Mouse (Mus musculus): ENCODE results near the gene Chrm4. TPM values are rescaled to one million over a fixed set of nuclear protein-coding genes. Genes with fewer than 3 reads are reported as not detected.

The Chrm4 gene
- total RNA-seq (2021) = 10 to 100 TPM; 21.5 to 26.1 TPM

DNA sequence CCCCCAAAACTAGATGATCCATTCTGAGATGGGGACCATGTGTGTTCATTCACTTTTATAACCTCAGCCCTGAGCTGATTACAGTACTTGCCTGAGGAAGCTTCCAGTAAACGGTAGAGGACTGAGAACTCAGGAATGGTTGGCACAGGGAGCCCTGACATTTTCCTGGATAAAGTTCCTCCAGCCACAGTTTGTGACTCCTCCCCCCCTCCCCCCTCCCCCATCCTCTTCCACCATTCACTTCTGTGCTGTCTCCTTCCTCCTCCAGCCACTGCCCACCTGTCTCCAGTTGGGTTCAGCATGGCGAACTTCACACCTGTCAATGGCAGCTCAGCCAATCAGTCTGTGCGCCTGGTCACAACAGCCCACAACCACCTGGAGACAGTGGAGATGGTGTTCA lies at the start of gene Chrm4:
Gene Chrm4, plus strand, starts transcription at position 301 of the 400 bp plus-strand sequence.
- no peak for DNase-seq (ENCODE audit: extremely low spot score in 1 of 2, low spot score in 1 of 2)

DNA sequence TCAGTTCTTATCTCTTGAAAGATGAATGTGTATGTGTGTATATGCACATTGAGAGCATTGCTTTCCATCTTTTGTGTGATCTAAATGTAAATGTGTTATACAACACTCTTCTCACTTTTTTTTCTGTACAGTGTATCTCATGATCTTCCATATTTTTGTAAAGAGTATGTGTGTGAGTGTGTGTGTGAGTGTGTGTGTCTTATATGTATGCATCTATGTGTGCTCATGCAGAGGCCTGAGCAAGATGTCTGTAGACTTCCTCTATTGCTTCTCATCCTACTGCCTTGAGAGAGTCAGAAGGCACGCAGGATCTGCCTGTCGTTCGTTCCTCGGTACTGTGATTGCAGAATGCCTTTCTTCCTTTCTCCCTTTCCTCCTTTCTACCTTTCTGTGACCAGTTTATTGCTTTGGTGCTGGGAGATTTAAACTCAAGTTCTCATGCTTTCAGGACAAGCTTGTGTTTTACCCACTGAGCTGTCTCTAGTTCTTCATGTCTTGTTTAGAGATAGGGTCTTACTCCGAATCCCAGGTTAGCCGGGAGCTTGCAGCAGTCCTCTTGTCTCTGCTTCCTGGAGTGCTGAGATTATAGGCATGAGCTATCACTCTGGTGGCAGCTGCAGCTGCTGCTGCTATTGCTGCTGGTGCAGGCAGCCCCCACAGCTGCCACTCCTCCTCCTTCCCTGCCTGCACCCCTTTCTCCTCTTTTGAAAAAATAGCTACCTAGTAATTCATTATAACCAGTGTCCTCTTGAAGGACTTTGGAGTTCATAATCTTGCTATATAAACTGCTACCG lies 48.5 kb upstream of the Chrm4 start:
- no peak for DNase-seq (ENCODE audit: extremely low spot score in 1 of 2, low spot score in 1 of 2)

DNA sequence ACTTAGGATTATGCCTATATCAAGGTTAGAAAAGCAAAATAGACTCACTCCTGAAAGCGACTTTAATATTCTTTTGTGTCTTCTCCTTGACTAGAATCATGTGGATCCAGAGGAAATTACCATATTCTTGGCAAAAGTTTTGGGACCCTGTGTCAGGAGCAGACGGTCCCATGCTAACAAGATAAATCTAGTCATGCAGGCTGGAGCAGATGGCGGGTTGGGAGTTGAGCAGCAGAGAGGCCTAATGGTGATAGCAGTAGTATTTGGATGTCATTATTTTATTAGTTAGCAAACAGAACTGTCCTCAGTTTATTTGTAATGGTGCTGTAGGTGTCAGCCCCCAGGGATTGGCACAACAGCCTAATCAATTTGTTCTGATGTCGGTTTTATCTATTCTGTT lies 43.1 kb upstream of the Chrm4 start:
- no peak for DNase-seq (ENCODE audit: extremely low spot score in 1 of 2, low spot score in 1 of 2)

DNA sequence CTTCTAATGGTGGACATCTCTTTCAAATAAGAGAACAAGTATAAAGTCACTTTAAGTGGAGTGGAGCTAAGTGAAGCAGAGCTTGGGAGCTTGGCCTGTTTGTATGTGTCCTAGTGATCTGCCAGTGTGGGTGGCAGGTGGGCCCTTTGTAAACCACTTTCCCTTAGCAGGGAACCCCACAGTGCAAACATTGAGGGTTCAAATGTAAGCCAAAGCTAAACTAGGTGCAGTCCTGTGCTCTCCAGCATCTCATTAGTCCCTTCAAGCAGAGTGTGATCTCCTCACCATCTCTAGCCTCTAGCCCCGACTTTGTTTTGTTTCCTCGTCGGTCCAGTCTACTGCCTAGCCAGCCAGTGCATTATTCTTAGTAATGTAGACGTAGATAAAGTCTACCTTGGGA lies 42.4 kb upstream of the Chrm4 start:
- no peak for DNase-seq (ENCODE audit: extremely low spot score in 1 of 2, low spot score in 1 of 2)

DNA sequence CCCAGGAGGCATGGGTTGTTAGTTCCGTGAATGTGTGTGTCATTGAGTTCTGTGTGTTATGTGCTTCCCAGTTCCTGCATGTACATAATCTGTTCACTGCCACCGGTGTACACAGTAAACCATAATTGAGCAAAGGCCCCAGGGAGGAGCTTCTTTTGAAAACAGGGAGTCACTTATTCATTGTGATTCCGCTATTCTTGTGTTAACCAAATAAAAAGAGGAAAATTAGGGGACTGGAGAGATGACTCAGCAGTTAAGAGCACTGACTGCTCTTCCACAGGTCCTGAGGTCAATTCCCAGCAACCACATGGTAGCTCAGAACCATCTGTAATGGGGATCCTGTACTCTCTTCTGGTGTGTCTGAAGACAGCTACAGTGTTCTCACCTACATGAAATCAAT lies 32.3 kb upstream of the Chrm4 start:
- DNase-seq (ENCODE audit: extremely low spot score in 1 of 2, low spot score in 1 of 2) = no peak

DNA sequence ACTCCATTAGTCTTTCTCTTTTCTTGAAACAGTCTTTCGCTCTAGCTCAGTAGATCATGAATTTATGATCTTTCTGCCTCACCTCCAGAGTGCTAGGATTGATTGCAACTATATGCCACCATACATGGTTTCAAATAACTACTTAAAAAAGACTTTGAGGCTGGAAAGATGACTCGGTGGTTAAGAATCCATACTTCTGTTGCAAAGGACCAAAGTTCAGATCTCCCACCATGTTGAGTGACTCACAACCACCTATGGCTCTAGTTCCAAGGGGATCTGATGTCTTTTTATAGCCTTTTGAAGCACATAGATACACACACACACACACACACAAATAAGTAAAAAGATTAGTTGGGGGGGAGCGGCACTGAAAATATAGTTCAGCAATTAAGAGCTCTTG lies 31.6 kb upstream of the Chrm4 start:
- no peak for DNase-seq (ENCODE audit: extremely low spot score in 1 of 2, low spot score in 1 of 2)

DNA sequence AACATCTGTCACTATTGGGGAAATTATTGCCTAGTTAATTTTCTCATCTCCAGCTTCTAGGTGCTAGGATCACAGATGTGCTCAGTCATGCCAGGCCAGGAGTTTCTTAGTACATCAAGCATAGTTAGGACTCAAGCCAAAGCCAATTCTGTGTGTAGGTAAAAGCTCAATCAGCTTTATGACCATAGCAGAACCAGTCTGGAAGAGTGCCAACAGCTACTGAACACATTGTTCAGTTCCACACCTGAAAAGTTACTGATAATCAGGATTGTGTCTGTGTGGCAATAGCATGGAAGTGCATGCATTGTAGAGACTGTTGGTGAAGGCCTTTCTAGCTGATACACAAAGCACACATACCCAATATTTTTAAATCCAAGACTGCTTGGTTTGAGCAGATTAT lies 29.1 kb upstream of the Chrm4 start:
- no peak for DNase-seq (ENCODE audit: extremely low spot score in 1 of 2, low spot score in 1 of 2)

DNA sequence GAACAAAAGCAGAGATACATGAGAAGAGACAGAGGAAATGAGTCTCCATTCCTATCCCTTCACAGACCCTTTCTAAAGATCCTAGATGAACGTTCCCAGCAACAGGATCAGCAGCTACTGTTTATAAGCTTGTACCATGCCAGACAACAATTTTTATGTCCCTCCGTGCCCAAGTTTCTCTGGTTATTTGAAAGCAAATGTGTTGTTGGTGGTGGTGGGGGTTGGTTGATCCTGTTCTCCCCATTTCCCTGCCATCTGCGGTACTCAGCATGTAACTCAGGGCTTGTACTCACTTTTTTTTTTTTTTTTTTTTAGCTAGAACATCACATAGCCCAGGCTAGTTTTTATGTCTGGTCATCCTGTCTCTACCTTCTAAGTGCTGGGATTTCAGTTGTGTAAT lies 27.9 kb upstream of the Chrm4 start:
- DNase-seq (ENCODE audit: extremely low spot score in 1 of 2, low spot score in 1 of 2) = no peak

DNA sequence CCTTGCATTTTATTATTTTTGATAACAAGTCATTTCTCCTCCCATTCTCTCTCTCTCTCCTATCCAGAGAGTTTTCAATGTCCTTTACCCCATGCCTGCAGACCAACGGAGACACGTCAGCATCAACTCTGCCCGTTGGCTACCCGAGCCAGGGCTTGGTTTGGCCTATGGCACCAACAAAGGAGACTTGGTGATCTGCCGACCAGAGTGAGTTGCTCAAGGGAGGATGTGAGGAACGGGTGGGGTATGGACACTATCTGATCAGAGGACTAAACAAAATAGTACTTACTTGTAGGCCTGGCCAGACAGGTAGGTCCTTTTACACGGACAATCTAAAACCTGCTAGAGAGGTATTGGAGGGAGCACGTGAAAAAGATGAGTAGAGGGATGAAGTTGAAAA lies 26.6 kb upstream of the Chrm4 start:
- DNase-seq (ENCODE audit: extremely low spot score in 1 of 2, low spot score in 1 of 2) = no peak

DNA sequence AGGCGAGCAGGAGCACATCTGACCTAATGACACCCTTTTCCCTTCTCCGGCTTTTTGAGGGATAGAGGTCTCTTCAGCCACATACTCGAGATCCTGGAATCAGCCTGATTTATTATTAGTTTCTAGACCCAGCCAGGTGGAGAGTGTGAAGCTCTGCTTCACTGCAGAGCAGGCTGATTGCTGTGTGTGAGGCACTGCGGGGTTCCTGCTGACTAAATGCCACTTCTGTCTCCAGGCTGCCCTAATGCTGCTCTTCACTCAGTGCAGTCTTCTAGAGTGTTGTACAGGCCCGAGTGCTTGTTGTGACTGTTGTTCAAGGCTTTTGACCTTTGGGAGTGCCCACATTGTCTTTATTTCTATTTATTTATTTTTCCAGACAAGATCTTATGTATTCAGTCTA lies 24.7 kb upstream of the Chrm4 start:
- no peak for DNase-seq (ENCODE audit: extremely low spot score in 1 of 2, low spot score in 1 of 2)

DNA sequence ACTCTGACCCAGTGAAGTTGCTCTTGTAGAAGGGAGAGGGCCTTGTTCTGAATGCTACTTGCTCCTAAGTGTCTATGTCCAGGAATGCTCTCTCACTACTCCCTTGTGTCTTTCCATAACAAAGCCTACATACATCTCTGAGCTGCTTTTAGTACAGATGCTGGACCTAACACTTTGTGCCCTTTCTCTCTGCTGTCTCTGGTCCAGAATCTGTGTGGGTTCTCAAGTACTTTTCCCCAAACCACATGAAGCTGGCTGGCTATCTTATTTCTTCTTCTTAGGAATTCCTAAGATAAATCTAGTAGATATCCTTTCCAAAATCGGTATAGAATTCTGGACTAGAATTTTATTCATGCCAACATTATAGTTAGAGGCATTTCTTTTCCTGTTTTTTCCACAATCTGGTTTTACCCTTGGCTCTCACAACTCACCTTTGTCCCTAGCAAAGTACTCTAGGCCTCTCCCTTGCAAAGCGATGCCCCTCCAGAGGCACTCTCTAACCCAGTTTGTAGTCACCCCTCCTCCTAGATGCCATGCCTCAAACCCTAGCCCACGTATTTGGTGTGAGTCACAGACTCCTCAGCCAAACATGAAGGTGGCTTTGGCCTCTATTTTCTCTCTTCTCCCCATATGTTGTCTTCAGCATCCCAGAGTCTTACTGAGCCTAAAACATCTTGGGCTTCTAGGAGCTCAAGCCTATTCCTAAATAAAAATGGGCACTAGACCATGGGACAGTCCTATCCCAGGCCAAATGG lies 23.7 kb upstream of the Chrm4 start:
- no peak for DNase-seq (ENCODE audit: extremely low spot score in 1 of 2, low spot score in 1 of 2)

DNA sequence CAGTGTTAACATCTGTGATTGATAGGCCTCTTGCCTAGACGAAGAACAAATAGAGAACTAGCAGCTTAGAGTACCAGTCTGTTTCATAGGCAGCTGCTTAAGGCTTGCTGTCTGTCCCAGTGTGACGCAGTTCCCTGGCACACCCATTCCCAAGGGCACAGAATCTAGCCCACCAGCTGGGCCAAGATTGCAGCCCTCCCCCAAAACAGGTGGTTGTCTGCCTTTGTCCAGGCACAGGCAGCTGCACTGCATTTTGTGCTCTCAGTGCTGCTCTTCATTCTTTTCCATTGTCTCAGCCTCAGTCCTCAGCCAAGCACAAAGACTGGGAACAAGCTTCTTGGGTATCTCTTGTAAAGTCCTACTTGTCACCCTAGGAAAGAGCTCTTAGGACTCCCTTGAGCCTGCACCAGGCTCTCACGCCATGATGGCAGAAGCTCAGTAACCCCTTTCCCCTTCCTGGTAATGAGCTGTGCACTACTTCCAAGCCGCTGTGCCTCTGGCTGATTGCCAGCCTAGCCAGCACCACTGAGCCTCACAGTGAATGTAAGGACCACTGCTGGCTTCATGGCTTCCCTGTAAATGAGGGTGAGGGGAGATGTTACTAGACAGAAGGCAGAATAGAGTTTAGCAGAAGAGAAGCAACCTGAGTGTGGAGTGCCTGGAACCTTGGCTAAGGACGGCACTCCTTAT lies 22.3 kb upstream of the Chrm4 start:
- no peak for DNase-seq (ENCODE audit: extremely low spot score in 1 of 2, low spot score in 1 of 2)

DNA sequence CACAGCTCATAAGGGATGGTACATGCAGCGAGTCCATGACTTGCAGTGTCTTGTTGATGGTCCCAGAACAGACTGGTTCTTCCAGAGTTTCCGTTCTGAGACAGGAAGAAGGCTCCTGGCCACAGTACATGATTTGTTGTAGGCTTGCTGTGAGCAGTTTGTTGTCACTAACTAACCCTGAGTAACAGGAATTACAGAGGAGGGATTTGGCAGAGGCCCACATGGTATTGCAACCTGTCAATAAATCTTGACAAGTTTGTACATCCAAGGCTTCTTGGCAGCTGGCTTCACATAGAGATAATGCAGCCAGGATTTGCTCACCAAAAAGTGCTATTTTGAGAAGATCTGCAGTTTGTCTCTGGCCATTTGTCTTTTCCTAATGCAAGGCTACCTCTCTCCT lies 20.9 kb upstream of the Chrm4 start:
- DNase-seq (ENCODE audit: extremely low spot score in 1 of 2, low spot score in 1 of 2) = no peak

DNA sequence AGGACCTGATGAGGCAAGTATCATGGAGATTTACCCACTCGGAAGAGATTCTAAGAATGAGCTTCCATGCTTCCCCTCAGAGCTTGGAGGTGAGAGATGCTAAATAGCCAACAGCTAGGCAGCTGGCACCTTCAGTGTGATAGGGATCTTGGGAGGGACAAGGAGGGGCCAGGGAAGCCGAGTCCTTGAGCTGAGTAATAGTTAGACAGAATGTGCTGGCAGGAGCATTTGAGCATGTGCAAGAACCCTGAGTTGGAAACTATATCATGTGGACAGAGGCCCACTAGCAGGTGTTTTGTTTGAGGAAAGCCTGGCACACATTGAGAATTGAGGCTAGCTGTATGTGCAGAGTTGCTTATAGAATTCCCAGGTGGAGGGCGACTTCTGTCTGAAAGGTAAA lies 14.4 kb upstream of the Chrm4 start:
- DNase-seq (ENCODE audit: extremely low spot score in 1 of 2, low spot score in 1 of 2) = no peak

DNA sequence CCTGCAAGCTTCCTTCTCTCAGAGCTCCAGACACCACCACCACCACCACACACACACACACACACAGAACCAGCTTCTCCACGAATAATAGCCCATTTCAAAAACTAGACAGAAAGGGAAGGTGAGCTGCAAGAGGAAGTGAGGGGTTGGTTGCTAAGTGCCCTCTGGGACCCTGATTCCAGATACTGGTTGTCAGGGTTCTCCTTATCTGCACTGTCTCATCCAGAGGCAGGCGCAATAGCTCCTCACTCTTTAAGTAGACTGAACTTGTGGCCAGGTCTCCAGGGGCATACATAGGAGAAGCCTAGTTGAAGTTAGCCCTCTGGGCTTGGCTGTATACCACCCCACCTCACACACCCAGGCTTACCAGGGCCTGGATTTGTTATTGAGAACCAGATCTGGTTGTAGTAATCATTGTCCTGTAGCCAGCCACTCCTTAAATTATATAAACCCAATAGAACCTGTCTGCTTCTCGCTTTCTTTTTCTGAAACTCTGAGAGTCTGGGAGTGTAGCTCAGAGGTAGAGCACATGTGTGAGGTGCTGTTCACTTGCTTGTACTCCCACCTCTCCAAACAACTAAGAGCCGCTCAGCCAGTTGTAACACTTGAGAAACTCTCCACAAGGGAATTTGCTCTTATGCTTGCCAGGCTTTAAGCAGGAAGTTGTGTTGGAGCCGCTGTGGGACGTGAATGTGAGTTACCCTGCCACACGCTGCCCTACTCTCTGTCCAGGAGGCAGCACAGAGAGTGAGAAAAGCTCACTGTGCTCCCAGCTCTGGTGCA lies 13.5 kb upstream of the Chrm4 start:
- no peak for DNase-seq (ENCODE audit: extremely low spot score in 1 of 2, low spot score in 1 of 2)

DNA sequence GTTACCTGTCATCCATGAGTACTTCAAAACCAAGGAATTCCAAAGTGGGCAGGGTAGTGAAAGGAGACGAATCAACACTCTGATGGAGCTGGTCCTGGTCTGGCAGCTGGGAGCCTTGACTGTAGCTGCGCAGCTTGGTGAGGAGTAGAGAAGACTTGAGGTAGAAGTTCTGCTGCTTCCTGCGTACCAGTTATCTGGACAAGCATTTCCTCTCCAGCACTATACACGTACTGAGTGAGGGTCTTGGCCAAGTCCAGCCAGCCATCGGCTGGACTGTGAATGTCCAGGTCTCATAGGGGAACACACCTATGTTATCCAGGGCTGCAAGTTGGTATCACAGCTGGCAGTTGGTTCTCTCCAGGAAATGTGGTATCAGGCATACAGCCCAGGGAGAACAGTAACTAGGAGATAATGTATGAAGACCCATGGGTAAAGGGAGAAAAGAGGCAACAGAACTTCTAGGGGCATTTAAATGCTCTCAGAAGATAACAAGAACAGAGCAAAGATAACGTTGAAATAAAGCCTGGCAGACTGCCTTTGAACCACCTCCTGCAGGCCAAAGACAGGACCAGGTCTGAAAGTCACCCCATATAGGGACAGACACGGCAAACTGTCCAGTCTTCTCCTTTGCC lies 10.6 kb upstream of the Chrm4 start:
- DNase-seq (ENCODE audit: extremely low spot score in 1 of 2, low spot score in 1 of 2) = no peak

DNA sequence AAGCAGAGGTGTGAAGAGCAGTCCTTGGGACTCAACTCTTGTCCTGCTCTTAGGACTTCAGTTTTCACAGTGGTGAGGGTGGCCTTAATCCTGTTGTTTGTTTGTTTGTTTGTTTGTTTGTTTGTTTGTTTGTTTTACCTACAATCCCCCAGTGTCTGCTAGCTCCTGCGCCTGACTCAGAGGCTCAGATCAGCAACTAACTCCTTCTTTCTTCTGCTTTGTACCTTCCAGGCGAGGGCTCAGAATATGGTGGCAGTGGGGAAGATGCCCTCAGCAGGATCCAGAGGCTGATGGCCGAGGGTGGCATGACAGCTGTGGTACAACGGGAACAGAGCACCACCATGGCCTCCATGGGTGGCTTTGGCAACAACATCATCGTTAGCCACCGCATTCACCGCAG lies 10.0 kb upstream of the Chrm4 start:
- no peak for DNase-seq (ENCODE audit: extremely low spot score in 1 of 2, low spot score in 1 of 2)

DNA sequence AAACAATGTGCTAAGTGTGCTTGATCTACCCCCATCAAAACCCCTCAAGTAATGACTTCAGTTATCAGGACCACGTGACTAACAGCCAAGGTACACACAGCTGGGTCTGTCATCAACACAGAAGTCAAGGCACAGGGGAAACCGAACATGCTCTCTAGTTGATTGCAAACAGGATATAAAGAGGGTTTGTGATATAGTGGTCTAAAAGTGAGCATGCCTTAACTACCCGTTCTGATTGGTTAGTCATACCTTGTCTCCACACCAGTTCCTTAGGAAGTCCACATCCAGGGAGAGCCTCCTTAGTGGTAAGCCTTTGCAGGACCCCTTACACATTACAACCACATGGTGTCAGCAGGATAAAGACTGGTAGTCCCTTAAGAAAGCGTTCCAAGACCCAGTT lies 6.9 kb upstream of the Chrm4 start:
- no peak for DNase-seq (ENCODE audit: extremely low spot score in 1 of 2, low spot score in 1 of 2)

DNA sequence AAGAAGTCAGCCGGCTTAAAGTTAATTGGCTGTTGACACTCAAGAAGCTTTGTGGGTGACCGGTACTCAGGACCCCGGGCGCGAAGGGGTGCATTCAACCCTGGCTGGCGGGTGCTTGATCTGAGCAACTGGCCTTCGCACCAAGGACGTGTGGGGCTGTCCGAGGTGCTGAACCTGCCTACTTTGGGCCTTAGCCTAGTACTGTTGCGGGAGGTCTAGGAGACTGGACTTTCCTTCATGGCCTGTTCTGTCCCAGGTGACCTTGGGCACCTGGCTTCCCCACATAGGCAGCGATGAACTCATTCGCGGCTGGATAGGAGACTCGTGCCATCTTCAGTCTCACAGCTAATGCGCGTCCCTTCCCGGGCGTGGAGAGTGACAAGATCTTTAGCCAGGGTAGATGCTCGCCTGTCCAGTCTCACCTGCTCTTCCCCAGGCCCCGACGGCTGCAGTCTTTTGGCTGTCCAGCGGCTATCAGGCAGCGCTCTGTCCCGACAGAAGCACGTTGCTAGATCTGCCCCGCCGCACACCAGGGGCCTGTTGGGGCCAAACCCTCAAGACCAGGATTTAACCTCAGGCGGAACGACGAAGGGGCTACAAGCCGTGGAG lies 5.8 kb upstream of the Chrm4 start:
- DNase-seq (ENCODE audit: extremely low spot score in 1 of 2, low spot score in 1 of 2) = peak in 1 of 2 experiments; percentile 55
